Mouse (Mus musculus): ENCODE measurements around the gene Bach2. TPM values are rescaled to one million over a fixed set of nuclear protein-coding genes. Genes with fewer than 3 reads are reported as not detected.
A peak's percentile ranks its signal among the peaks of the same experiment; 100 is the strongest.

Gene Bach2
- total and polyA plus RNA-seq, 2 experiments from 2014 or later, result 11.7 to 15.9 TPM

DNA sequence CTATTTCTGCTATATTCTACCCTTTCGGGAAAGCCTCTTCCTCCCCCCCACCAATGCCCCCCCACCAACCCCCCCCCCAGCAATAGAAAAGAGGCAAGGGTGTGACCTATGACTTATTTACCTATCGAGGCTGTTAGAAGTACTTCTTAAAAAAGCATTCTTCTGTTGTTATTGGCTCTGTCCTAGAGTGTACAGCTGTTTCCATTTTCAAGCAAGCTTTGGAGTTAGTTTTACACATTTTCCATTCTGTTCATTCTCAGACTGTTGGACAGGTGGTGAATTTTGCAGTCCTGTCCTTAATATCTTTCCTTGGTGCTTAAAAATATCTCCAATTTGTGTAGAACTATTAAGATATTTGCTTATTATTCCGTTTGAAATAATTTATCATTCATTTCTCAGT lies 134.9 kb downstream of the Bach2 start:
- Histone ChIP-seq H3K4me1 (ENCODE audit: insufficient read depth, low read length) (peaks cover 13% of the 10 kb centered on the region; the same call in 1 of the 2 replicates), H3K4me3 (ENCODE audit: low read depth, low read length) (no peak overlapping the region), H3K36me3 (ENCODE audit: insufficient read depth, low read length) (no peaks in the 10 kb centered on the region), H3K27ac (ENCODE audit: low read depth, low read length) (no peak overlapping the region), H3K9me3 (ENCODE audit: low read length) (no peaks in the 10 kb centered on the region), H3K4me2 (ENCODE audit: low read depth, low read length, poor library complexity, severe bottlenecking) (no peak overlapping the region), H3K9ac (replicated peaks; ENCODE audit: low read length, poor library complexity, severe bottlenecking) (no peak overlapping the region), H3K27me3 (ENCODE audit: insufficient read depth, low read length) (no peaks in the 10 kb centered on the region)
- ATAC-seq (ENCODE audit: low FRiP score) (no peak), DNase-seq (ENCODE audit: low spot score) (no peak)
- TF ChIP-seq CTCF (IDR thresholded peaks at IDR 0.05), result no peak
- WGBS, result 74% methylated on average over 3 of the region's 3 CpGs

DNA sequence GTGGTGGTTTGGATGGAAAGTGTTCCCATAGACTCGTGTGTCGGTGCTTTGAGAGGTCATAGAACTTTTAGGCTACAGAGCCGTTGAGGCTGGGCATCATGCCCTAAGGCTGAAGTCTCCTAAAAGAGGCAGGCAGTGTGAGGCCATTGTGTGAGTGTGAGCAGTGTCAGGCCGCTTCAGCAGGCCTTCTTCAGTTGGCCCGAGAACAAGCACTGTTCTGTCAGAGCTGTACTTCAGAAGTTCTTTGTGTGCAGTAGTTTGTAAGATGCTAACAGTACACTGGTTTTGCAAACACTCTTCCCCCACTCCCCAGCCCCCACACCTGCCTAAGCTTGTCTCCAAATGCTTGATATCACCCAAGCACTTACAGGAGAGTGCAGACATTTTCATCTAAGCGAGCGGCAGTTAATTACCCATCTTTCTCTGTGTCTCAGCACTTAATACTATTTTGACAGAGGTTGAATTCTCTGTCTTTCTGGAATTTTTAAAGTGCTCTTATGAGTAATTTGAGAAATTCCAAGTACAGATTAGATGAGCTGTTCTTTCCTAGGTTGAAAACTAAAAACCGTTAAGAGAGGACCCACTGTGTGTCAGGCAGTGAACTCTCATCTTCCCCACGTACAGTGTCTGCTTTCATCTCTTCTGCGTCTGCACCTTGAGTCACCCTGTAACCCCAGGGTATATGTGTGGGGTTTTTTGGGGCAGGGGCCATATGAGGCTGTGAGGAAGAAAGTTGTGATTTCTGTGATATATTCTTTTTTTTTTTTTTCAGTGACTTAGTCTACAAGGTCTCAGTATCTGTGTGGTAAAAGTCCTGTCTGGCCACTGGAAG lies 136.4 kb downstream of the Bach2 start:
- DNase-seq (ENCODE audit: low spot score), result peak; percentile 62
- Histone ChIP-seq H3K4me2 (ENCODE audit: low read depth, low read length, poor library complexity, severe bottlenecking) (no peak overlapping the region), H3K27me3 (ENCODE audit: insufficient read depth, low read length) (no peaks in the 10 kb centered on the region), H3K4me3 (ENCODE audit: low read depth, low read length) (no peak overlapping the region), H3K36me3 (ENCODE audit: insufficient read depth, low read length) (no peaks in the 10 kb centered on the region), H3K4me1 (ENCODE audit: insufficient read depth, low read length) (peaks cover 13% of the 10 kb centered on the region; the same call in 1 of the 2 replicates), H3K9ac (replicated peaks; ENCODE audit: low read length, poor library complexity, severe bottlenecking) (no peak overlapping the region), H3K27ac (ENCODE audit: low read depth, low read length) (no peak overlapping the region), H3K9me3 (ENCODE audit: low read length) (no peaks in the 10 kb centered on the region)
- 66% methylated on average over 10 of the region's 10 CpGs for WGBS
- no peak for TF ChIP-seq CTCF (IDR thresholded peaks at IDR 0.05)
- ATAC-seq (ENCODE audit: low FRiP score), result peak; percentile 47; the same call in 1 of the 2 replicates

DNA sequence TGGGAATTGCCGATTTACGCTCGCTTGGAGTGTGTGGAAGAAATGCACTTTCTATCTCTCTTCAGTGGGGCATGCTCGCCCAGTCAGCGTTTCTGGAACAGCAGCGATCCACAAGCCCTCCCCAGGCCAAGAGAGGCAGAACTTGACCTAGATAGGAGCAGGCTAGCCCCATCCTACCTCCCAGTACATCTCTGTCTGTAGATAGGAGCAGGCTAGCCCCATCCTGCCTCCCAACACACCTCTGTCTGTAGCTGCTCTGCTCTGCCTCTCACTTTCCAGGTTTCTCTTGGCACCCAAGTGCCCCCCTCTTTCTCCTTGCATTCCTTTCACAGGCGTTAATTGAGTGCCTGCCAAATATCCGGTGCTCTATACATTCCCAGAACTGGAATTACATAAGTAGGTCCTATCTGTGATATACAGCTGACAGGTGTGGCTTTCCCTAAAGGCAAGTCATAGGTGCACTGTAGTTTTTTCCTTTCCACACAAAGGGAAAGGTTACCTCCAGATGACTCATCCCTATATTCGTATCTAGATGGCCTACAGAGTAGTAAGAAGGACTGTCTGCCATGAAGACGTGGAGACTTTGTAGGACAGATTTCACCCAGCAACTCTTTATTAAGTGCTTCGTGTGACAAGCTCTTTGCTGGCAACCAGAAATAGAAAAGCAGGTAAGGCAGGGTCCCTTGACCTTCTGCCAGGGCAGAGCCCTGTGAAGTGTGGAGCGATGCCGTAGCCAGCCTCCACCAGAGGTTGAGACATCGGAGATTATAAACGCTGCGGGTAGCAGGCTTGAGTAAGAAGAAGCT lies 137.3 kb downstream of the Bach2 start:
- Histone ChIP-seq H3K9ac (replicated peaks; ENCODE audit: low read length, poor library complexity, severe bottlenecking) (no peak overlapping the region), H3K4me3 (ENCODE audit: low read depth, low read length) (no peak overlapping the region), H3K36me3 (ENCODE audit: insufficient read depth, low read length) (no peaks in the 10 kb centered on the region), H3K4me1 (ENCODE audit: insufficient read depth, low read length) (peaks cover 13% of the 10 kb centered on the region; the same call in 1 of the 2 replicates), H3K27me3 (ENCODE audit: insufficient read depth, low read length) (no peaks in the 10 kb centered on the region), H3K9me3 (ENCODE audit: low read length) (no peaks in the 10 kb centered on the region), H3K27ac (ENCODE audit: low read depth, low read length) (no peak overlapping the region), H3K4me2 (ENCODE audit: low read depth, low read length, poor library complexity, severe bottlenecking) (no peak overlapping the region)
- DNase-seq (ENCODE audit: low spot score) (no peak), ATAC-seq (ENCODE audit: low FRiP score) (no peak)
- WGBS, result 85% methylated on average over 16 of the region's 16 CpGs
- TF ChIP-seq CTCF (IDR thresholded peaks at IDR 0.05), result no peak

DNA sequence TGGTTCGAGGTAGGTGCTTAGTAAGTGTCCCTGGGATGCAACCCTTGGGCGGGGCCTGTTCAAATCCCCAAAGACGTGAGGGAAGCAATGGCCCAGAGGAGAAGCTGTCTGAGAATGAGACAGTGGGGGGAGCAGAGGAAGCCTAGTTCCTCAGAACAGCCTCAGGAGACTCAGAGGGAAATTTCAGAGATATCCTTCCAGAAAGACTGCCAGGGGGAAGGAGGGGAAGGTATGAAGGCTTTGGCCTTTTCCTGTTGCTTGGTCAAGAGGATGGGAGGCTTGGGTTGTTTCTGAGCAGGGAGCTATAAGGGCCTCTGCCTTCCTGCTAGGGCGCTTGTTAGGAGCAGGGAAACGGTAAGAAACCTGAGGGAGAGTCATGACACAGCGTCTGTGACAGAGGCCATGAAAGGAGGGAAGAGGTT lies 137.9 kb downstream of the Bach2 start:
- no peak for TF ChIP-seq CTCF (IDR thresholded peaks at IDR 0.05)
- WGBS, result 71% methylated on average over 6 of the region's 6 CpGs
- H3K27me3 ChIP-seq (ENCODE audit: insufficient read depth, low read length), result no peaks in the 10 kb centered on the region
- H3K36me3 ChIP-seq (ENCODE audit: insufficient read depth, low read length), result no peaks in the 10 kb centered on the region
- H3K27ac ChIP-seq (ENCODE audit: low read depth, low read length), result no peak overlapping the region
- ATAC-seq (ENCODE audit: low FRiP score) (no peak), DNase-seq (ENCODE audit: low spot score) (no peak)
- no peak overlapping the region for H3K9ac ChIP-seq (replicated peaks; ENCODE audit: low read length, poor library complexity, severe bottlenecking)
- H3K9me3 ChIP-seq (ENCODE audit: low read length), result no peaks in the 10 kb centered on the region
- no peak overlapping the region for H3K4me2 ChIP-seq (ENCODE audit: low read depth, low read length, poor library complexity, severe bottlenecking)
- no peak overlapping the region for H3K4me3 ChIP-seq (ENCODE audit: low read depth, low read length)
- H3K4me1 ChIP-seq (ENCODE audit: insufficient read depth, low read length), result peaks cover 9% of the 10 kb centered on the region; the same call in 1 of the 2 replicates

DNA sequence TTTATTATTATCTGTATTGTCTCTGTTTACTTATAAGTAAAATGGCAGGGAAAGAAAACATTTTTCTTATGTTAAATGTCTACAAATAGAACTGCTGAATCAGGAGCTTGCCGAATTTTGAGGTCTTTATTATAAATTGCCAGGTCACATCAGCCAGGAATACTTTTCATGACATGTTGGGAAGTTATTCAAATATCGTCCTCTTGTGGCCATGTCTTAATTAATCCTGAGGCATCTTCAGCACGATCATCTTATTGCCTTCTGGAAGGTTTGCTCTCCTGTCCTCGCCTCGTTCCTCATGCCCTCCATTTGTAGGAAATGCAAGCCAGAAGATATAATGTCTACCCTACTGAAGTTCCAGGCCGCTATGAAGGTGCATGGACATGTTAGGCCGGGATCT lies 140.5 kb downstream of the Bach2 start:
- Histone ChIP-seq H3K27ac (ENCODE audit: low read depth, low read length) (no peak overlapping the region), H3K9me3 (ENCODE audit: low read length) (no peaks in the 10 kb centered on the region), H3K4me2 (ENCODE audit: low read depth, low read length, poor library complexity, severe bottlenecking) (no peak overlapping the region), H3K4me3 (ENCODE audit: low read depth, low read length) (no peak overlapping the region), H3K9ac (replicated peaks; ENCODE audit: low read length, poor library complexity, severe bottlenecking) (no peak overlapping the region), H3K27me3 (ENCODE audit: insufficient read depth, low read length) (no peaks in the 10 kb centered on the region), H3K36me3 (ENCODE audit: insufficient read depth, low read length) (no peaks in the 10 kb centered on the region), H3K4me1 (ENCODE audit: insufficient read depth, low read length) (0 out of 2 replicates have a peak, but pooled peaks cover 6% of the 10 kb centered on the region)
- no peak for ATAC-seq (ENCODE audit: low FRiP score)
- peak; percentile 56 for TF ChIP-seq CTCF (IDR thresholded peaks at IDR 0.05)
- DNase-seq (ENCODE audit: low spot score), result no peak
- 86% methylated on average over 7 of the region's 7 CpGs for WGBS

Measured in midbrain, postnatal 0 days (tissue).